Mouse (Mus musculus): ENCODE data around the gene Pygo2.

Pygo2 gene

DNA sequence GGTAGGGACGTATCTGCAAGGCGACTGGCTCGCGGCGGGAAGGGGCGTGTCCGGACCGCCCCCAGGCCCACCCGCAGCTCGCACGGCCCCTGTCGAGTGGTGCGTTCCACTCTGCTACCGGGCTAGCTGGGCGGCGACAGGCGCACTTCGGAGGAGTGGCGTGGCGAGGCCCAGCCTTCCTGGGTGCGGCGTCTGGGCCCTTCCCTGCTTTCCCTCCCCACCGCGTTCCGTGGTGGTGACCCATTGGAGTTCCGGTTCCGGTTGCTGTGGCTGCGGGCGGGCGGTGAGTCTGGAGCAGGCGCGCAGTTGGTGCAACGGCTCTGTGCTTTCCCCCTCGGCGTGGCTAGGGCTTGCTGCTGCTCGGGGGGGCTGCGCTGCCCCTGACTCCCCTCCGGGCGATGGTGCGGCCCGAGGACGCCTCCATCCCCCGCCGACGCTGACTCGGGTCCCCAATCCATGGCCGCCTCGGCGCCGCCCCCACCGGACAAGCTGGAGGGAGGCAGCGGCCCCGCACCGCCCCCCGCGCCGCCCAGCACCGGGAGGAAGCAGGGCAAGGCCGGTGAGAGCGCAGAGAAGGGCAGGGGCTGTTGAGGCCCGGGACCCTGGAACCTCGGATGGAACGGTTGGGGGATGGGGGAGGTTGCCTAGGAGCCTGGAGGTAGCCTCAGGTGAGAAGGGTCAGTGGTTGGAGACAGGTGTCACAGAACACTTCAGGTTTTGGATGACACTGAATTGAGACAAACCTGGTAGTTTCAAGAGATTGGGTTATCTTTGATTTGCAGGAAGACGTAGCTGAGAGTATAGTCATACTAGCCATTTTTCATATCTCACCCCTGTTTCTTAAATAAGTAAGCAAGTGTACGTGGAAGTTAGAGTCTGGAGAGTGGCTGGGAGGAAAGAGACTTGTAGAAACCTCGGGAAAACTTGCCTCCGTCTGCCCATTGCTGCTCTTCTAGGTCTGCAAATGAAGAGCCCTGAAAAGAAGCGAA lies at the start of gene Pygo2:
Gene Pygo2 (plus strand): TSS at position 44 of the 989 bp plus-strand sequence.
- DNase-seq (ENCODE audit: low spot score in 2 of 2): peak; percentile 92 to 93

DNA sequence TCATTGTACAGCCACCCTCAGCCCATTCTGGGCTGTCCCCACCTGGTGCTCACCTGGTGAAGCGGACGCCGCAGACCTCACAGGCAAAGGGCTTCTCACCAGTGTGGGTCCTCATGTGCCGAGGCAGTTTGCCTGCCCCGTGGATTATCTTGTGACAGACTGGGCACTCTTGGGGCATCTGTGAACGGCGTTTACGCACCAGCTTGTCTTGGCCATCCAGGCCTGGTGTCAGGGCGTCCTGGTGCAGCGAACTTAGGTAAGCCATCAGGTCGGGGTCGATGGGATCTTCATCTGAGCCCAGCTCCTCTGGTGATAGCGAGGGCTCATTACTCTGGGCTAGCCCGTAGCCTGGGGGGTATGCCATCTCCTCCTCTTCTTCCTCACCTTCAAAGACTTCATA lies 49.7 kb upstream of the Pygo2 start:
- DNase-seq (ENCODE audit: low spot score in 2 of 2): no peak

DNA sequence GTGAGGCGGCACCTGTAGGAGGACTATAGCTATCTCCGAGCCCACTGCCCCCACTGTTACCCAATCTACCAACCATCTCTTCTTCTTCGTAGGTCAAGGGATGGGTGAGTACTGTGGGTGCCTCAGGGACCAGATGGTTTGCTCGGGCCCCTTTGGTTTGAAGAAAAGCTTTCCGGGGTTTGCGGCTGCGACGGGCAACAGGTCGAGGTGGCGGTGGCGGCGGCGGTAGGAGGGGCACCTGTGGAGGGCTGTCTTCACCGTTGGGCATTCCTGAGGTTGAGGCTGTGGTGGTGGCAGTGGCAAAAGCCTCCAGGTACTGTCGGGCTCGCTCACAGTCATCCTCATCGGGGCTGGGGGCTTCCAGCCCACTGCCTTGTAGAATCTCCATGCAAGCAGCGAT lies 49.3 kb upstream of the Pygo2 start:
- no peak for DNase-seq (ENCODE audit: low spot score in 2 of 2)

DNA sequence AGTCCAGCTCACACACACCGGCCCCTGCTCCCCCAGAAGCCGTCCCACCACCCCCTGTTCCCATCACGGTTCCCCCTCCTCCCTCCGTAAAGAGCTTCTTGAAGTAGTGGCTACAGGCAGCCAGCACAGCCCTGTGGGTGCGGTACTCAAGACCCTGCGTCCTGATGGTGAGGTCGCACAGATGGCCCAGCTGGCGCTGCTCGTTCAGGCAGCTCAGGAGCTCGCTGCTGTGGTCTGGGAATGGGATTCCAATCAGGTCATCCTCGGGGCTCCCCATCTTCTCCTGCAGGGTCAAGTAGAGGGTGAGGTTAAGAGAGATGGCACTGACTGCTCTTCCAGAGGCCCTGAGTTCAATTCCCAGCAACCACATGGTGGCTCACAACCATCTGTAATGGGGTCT lies 48.8 kb upstream of the Pygo2 start:
- no peak for DNase-seq (ENCODE audit: low spot score in 2 of 2)

DNA sequence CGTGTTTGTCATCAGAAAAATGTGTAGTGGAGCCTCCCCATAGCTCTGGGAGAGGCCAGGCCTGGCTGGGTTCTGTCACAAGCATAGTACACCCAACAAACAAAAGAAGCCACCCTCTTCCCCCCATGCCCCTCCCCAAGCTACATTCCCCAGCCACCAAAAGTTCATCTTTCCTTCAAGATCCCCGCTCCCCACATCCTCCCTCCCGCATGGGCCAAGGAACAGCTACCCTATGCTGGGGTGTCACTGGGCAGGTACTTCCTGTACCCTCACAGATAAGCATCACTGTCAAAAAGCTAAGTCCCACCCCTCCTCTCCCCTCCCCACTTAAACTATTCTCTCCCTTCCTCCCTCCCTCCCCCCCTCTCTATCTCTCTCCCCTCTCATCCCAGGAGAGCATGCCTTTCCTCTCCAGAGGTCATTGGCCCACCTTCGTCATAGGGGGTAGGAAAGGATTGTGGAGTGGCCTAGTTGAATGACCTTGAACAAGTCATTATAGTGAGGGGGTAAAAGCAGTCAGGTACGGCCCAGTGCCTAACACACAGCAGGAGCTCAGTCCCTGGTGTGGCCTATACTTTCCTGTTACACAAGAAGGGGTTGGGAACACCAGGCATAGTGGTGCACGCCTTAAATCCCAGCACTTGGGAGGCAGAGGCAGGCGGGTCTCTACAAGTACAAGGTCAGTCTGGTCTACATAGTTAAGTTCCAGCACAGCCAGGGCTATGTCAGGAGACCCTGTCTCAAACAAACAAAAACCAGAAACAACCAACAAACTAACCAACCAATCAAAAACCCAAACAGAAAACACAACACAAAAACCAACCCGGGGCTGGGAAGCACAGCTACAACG lies 47.8 kb upstream of the Pygo2 start:
- no peak for DNase-seq (ENCODE audit: low spot score in 2 of 2)

DNA sequence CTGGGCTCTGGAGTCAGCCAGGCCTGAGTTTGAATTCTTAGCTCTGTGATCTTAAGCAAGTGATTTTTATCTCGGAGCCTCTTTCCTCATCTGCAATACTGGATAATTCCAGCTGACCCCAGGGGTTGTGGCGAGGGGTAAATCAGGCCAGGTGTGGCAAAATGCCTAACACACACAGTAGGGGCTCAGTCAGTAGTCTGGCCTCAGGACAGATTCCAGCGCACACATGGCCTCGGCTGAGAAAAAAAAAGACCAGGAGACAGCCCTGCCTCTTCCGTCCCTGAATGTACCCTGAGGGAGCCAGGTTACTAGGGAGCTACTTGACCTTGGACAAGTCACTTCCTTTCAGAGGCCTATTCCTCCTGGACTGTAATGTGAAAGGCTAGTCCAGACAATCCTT lies 47.1 kb upstream of the Pygo2 start:
- no peak for DNase-seq (ENCODE audit: low spot score in 2 of 2)

GRCm38 (mm10) chr3:89383651-89384255 lies 46.3 kb upstream of the Pygo2 start:
- no peak for DNase-seq (ENCODE audit: low spot score in 2 of 2)

GRCm38 (mm10) chr3:89384331-89385076 lies 45.5 kb upstream of the Pygo2 start:
- DNase-seq (ENCODE audit: low spot score in 2 of 2): no peak

GRCm38 (mm10) chr3:89385451-89385850 lies 44.6 kb upstream of the Pygo2 start:
- no peak for DNase-seq (ENCODE audit: low spot score in 2 of 2)

DNA sequence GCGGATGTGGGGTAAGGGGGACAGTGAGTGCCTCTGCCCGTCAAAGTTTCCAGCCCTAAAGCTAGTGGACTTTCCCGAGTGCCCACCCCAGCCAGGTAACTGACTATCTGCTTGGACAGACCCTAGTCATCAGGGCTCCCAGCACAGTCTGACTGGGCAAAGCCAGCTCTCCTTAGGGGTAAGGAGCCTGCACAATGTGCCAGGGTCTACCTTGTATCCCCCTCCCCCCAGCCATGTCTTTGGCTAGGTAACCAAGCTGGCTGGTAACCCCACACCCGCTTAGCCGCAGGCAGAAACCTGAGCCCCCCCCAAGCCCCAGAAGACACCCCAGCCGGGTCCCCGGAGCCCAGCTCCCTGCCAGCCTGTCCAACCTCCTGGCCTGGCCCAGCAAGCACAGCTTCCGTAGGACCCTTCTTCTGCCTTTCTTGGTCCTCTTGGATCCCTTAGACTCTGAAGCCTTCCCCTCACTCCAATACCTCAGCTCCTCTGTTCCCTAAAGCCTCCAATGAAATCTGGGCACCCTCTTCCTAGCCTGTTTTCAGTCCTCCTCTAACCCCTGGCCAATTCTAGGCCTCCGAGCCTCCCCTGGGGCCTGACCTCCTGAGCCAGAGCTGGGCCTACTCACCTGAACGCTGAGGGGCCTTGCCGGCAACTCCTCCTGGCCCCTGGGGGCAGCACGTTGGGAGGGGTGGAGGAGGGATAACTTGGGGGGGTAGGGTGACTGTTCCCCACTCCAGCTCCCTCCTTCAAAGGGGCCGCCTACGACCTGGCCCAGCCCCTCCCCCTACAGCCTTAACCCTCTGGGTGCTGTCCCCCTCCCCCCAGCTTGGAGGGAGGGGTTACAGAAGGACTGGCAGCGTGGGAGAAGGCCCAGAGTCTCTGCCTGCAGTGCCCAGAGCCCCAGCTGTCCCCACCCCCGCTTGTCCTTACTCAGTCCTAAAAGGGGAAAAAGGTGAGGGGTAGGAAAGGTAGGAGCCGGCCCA lies 43.3 kb upstream of the Pygo2 start:
- DNase-seq (ENCODE audit: low spot score in 2 of 2): no peak

DNA sequence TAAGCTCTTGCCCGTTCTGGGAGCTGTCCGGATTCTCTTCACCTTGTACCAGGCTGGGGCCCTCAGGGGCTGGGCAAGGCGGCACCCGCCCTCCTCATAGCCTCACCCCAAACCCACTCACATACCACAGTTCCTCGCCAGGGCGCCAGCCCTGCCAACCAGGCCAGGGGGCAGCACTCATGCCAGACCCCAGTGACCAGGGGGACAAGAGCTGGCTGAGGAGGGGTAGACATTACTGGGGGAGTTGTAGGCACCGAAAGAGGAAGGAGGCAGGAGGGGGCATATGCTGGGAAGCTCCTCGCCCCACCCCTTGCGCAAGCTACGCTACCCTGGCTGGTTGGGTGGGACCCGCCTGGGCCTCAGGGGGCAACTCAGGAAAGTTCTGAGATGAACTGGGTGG lies 42.4 kb upstream of the Pygo2 start:
- no peak for DNase-seq (ENCODE audit: low spot score in 2 of 2)

DNA sequence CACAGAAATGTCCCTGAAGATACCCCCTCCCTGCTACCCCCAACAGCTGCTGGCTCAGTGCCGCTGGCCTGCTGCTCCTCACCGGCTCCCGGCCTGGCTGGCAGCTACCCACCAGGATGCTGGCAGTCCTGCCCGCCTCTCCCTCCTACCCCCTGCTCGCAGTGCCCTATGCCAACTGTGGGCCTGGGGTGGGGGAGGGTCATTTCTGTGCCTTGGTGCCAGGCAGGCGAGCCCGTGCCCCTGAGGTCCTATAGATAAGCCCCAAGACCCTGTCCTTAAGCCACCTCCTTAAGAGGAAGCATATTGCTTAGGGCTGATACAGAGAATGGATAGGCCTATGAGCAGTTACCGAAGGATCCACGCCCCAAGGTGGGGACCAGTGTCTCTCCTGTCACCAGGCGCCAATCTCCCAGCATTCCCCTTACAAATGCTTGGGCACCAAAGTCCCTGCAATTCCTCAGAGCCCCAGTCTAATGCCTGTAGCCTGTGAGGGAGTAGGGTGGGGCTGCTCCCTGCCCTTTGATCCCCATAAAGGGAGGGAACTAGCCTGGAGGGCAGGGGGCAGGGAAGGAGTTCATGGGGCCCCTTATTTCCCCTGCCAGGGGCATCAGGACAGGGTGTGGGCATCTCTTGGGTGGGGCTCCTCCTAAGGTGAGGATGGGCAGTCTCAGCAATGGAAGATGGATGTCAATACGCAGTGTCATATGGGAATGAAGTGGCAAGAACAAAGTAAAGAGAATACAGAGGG lies 41.7 kb upstream of the Pygo2 start:
- DNase-seq (ENCODE audit: low spot score in 2 of 2): no peak

DNA sequence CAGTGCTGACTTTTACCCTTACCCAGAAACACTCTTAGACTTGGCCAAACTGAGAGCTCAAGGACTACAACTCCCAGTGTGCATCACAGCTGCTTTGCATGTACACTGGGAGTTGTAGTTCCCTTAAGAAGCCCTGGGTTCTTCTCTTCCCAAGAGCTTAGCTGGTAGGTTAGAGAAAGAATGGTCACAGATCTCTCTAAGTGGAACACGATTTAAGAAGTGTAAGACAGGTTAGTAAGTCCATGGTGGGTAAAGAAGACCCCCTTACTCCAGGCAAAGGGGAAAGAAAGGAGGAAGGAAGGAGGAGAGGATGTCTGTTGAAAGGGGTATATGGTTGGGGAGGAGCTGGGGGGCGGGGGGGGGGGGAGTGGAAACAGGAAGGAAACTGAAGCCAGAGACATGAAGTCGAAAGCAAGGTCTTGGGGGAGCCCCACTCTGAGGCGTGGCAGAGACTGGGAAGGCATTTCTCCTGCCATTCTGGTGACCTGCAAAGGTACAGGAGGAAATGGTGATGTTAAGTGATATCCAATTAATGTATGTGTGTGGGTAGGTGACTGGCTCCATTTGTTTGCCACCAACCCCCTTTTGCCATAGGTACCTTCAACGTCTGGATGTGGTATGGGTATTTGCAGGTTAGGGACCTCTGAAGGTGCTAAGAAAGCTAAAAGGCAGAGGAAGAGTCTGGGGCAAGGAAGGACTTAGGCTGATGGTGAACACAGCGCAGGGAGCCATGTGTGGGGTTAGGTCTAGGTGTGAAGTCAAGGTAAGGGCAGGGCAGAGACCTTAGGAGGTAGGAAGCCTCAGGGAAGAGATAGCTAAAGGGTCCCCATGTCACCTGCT lies 40.9 kb upstream of the Pygo2 start:
- DNase-seq (ENCODE audit: low spot score in 2 of 2): no peak

- DNase-seq (ENCODE audit: low spot score in 2 of 2): no peak
These were observed 39.9 kb upstream of the Pygo2 start for GRCm38 (mm10) chr3:89390111-89390515.

GRCm38 (mm10) chr3:89390699-89391662 lies 39.0 kb upstream of the Pygo2 start:
- no peak for DNase-seq (ENCODE audit: low spot score in 2 of 2)

DNA sequence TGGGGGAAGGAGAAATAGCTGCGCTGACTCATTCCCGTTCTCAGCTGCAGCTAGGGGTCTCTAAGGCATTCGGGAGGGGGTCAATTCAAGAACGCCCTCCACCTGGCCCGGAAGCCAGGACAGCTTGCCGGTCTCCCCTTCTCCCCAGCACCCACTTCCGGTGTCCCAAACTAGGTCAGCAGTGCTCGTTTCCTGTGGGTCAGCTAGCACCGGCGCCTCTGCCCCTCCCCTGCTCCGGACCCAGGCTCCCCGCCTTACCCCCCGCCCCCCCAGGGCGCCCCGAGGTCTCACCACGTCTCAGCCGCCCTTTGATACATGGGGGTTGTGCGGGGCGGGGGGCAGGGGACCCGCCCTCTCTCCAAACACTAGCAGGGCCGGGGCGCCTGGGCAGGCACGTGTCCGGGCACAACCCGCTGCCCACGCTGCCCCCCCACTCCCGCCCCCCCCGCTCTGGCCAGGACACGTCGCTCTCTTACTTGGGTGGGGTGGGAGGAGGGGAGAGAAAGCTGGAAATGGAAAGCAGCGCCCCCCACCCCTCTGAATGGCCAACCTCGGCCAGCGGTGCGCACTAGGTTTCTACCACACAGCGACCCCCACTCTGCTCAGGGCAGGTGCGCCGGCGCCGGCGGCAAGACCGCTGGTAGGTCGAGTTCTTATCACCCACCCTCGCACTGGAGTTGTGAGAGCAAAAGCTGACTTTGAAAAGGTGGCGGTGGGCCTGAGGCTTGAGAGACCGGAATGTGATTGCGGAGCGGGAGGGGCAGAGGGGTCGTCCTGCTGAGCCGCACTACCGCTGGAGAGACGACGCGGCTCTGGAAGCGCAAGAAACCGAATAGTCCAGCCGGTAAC lies 38.1 kb upstream of the Pygo2 start:
- no peak for DNase-seq (ENCODE audit: low spot score in 2 of 2)
